Mouse (Mus musculus) erythroblast, embryonic 14.5 days (primary cell): ENCODE data around the gene Six6. TPM values are rescaled to one million over a fixed set of nuclear protein-coding genes. Genes with fewer than 3 reads are reported as not detected.

Experiments
- H3K27me3 ChIP-seq: 2 replicates; pipeline ENCODE4 v1.6.1; 2012; ENCODE audit warnings: inconsistent platforms; ENCODE audit not compliant: control insufficient read depth
- H3K36me3 ChIP-seq: 2 replicates; pipeline ENCODE4 v1.6.1; 2012; ENCODE audit warnings: mild to moderate bottlenecking, inconsistent platforms; ENCODE audit not compliant: control insufficient read depth
- H3K4me1 ChIP-seq: 2 replicates; pipeline ENCODE4 v1.6.1; 2012; ENCODE audit warnings: inconsistent platforms; ENCODE audit not compliant: control insufficient read depth
- H3K4me3 ChIP-seq: replicated peaks from 2 replicates; pipeline ENCODE3; 2012; ENCODE audit warnings: moderate library complexity, mild to moderate bottlenecking, inconsistent platforms
- H3K9me3 ChIP-seq: 2 replicates; pipeline ENCODE4 v1.6.1; 2012; ENCODE audit warnings: low read length, inconsistent platforms, mixed read lengths; ENCODE audit not compliant: control insufficient read depth
- GATA1 ChIP-seq: IDR thresholded peaks from 2 replicates; pipeline ENCODE4 v1.6.1; 2012; ENCODE audit warnings: low read length, inconsistent platforms, mixed read lengths
- TAL1 ChIP-seq: IDR thresholded peaks from 3 replicates; pipeline ENCODE4 v1.6.1; 2012; ENCODE audit warnings: low read length, inconsistent platforms, mixed read lengths
- polyA plus RNA-seq: library from polyadenylated mRNA; stranded (reverse); fragments of >175 nt; gene quantifications from 2 replicates; pipeline ENCODE4 v1.2.3, GENCODE M21; 2012

The Six6 gene
- not detected in 2 replicates for polyA plus RNA-seq

GRCm38 (mm10) chr12:72939616-72940015, at the start of gene Six6:
Six6 (plus strand) TSS chr12:72939892.
- no peaks in the 10 kb centered on the region for H3K9me3 ChIP-seq
- H3K36me3 ChIP-seq: no peaks in the 10 kb centered on the region
- no peaks in the 10 kb centered on the region for H3K4me1 ChIP-seq
- peaks cover 91% of the 10 kb centered on the region for H3K27me3 ChIP-seq
- no peak within 1 kb of the TSS for H3K4me3 ChIP-seq
- TF ChIP-seq GATA1 (no peak), TAL1 (no peak)

DNA sequence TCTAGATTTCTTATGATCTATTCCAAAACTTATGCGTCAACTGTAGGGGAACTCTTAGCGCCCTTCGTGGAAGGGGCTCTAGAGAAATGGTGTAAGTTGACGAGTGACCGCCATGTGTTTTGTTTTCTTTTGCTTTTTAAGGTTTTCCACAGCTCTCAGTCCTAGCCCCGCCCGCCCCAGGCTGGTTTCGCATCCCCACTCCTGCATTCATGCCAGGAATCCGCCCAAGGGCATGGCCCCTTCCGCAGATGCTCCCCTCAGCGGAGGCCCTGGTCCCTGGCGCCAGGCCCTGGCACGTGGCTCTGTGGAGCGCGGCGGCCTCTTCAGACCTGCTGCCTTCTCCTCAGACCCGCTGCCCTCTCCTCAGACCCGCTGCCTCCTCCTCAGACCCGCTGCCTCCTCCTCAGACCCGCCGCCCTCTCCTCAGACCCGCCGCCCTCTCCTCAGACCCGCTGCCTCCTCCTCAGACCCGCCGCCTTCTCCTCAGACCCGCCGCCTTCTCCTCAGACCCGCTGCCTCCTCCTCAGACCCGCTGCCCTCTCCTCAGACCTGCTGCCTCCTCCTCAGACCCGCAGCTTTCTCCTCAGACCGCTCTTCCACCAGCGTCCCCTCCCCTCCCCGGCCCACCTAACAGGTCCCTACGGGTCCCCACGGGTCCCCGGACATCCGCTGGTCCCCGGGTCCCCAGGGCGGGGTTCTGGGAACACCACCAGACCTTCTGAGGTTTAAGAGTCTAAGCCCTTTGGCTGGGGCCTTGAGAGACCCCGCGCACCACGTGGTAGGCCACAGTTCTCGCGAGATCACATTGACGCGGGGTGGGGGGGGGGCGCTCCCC, 22.3 kb upstream of the Six6 start:
- Histone ChIP-seq H3K4me3 (peak overlapping the region; percentile 14), H3K4me1 (no peaks in the 10 kb centered on the region), H3K27me3 (peaks cover 11% of the 10 kb centered on the region), H3K36me3 (no peaks in the 10 kb centered on the region), H3K9me3 (no peaks in the 10 kb centered on the region; the same call in 1 of the 2 replicates)
- TF ChIP-seq GATA1 (no peak), TAL1 (no peak)

DNA sequence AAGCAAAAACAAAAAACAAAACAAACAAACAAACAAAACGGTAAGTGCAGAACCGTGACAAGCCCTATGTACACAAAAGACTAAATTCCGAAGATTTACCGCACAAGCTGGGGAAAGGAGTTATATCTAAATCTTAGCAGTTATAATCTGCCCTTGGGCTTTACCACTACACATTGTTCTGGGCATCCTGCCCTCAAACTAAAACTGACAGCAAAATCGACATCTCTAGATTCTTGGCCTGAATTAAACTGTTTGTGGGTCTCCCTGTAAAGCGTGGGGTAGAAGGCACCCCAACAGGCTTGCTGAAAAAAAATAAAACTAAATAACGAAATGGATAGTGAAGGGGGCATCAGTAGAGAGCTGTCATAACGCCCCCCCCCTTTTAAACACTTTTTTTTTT, 2.9 kb upstream of the Six6 start:
- Histone ChIP-seq H3K4me3 (no peak overlapping the region), H3K36me3 (no peaks in the 10 kb centered on the region), H3K27me3 (peaks cover 64% of the 10 kb centered on the region), H3K4me1 (no peaks in the 10 kb centered on the region), H3K9me3 (no peaks in the 10 kb centered on the region)
- TF ChIP-seq GATA1 (no peak), TAL1 (no peak)

- Histone ChIP-seq H3K9me3 (no peaks in the 10 kb centered on the region), H3K27me3 (peaks cover 73% of the 10 kb centered on the region), H3K36me3 (no peaks in the 10 kb centered on the region), H3K4me1 (no peaks in the 10 kb centered on the region), H3K4me3 (no peak overlapping the region)
- TF ChIP-seq TAL1 (no peak), GATA1 (no peak)
Measured at GRCm38 (mm10) chr12:72937537-72938120, 2.1 kb upstream of the Six6 start.

GRCm38 (mm10) chr12:72938176-72938575, 1.5 kb upstream of the Six6 start:
- Histone ChIP-seq H3K27me3 (peaks cover 78% of the 10 kb centered on the region), H3K36me3 (no peaks in the 10 kb centered on the region), H3K9me3 (no peaks in the 10 kb centered on the region), H3K4me1 (no peaks in the 10 kb centered on the region), H3K4me3 (no peak overlapping the region)
- no peak for TF ChIP-seq GATA1
- TF ChIP-seq TAL1: no peak

DNA sequence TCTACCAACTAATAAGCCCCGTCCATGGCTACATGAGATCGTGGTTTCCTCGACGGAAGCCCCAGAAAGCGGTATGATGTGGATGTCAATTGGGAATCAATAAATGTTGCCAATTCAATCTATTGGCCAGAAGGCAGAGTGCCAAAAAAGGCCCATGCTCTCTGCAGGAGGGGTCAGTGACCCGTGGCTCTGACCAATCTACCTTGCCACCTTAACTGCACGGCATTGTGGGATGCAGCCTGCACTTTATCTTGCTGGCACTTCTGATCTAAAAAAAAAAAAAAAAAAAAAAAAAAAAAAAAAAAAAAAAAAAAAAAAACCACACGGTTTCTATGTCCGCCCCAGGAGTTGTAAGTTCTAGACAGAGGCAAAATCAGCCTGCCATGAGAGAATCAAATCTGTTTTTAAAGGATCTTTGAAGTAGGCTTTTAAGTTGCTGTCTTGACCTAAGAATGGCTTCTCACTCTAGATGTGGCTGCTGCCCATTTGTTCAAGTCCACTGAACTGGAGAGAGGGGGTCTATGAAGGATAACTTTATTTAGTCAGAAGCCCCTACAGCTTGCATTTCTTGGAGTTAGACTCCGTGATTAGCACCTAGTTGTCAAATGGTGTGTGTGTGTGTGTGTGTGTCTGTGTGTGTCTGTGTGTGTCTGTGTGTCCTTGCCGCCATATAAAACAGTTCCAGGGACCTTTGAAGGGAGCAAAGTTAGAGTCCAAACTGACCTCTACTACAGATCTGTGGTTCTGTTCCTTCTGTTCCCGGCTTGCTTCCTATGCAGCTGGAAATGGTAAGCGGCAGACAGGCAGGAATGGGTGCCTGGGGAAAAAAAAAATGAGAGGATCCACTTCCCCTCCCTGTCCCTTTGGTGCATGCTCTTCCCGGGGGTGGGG, 847 bp upstream of the Six6 start:
- no peaks in the 10 kb centered on the region for H3K36me3 ChIP-seq
- H3K4me3 ChIP-seq: no peak overlapping the region
- H3K9me3 ChIP-seq: no peaks in the 10 kb centered on the region
- H3K4me1 ChIP-seq: no peaks in the 10 kb centered on the region
- TF ChIP-seq TAL1 (no peak), GATA1 (no peak)
- peaks cover 85% of the 10 kb centered on the region for H3K27me3 ChIP-seq

DNA sequence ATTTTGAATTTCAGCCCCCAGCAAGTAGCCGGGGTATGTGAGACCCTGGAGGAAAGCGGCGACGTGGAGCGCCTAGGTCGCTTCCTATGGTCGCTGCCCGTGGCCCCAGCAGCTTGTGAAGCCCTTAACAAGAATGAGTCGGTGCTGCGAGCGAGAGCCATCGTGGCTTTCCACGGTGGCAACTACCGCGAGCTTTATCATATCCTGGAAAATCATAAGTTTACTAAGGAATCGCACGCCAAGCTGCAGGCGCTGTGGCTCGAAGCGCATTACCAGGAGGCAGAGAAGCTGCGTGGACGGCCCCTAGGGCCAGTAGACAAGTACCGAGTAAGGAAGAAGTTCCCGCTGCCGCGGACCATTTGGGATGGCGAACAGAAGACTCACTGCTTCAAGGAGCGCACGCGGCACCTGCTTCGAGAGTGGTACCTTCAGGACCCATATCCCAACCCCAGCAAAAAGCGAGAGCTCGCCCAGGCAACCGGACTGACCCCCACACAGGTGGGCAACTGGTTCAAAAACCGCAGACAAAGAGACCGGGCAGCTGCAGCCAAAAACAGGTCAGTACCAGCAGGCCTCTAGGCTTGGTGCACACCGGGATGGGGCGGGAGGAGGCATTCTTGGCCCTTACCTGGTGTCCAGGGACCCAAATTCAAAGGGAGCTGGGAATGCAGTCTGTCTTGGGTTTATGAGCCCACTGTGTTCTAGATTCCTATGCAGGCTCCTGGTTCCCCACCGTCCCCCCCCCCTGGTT, 554 bp downstream of the Six6 start, which contains the start of gene 4930447C04Rik:
Gene 4930447C04Rik (minus strand): TSS at position 704 of the 751 bp plus-strand sequence.
- Histone ChIP-seq H3K9me3 (no peaks in the 10 kb centered on the region), H3K4me3 (no peak within 1 kb of the TSS), H3K4me1 (no peaks in the 10 kb centered on the region), H3K36me3 (no peaks in the 10 kb centered on the region), H3K27me3 (peaks cover 97% of the 10 kb centered on the region)
- no peak for TF ChIP-seq TAL1
- TF ChIP-seq GATA1: no peak

DNA sequence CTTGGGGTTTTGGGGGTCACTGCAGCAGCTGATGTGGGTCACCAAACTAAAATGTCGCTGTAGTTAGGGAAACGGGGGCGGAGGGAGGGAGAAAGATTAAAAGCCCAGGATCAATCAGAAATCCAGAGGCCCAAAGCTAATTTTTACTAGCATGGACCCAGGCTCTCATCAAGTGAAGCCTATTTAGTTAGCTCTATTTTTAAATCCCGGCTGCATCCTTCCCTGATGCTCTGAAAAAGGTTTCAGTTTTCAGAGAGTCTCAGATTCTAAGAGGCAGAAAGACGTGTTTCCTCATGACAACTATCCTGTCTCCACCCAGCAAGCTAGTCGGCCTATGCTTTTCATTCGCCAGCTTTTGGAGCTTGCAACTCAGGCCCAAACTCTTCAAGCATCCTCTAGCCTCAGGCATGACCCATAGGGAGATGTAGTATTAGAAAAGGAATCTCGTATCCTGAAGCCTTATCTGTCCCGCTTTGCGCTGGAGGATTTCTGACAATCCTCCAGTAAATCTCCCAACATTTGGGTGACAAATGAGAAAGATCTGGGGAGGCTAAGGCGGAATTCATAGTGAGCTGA, 1.2 kb downstream of the Six6 start:
- H3K4me3 ChIP-seq: no peak overlapping the region
- no peaks in the 10 kb centered on the region for H3K36me3 ChIP-seq
- H3K27me3 ChIP-seq: peaks cover 99% of the 10 kb centered on the region
- no peaks in the 10 kb centered on the region for H3K4me1 ChIP-seq
- TF ChIP-seq GATA1 (no peak), TAL1 (no peak)
- no peaks in the 10 kb centered on the region; the same call in 1 of the 2 replicates for H3K9me3 ChIP-seq
